Mouse (Mus musculus) forebrain, postnatal 0 days (tissue): Measurements from ENCODE around the gene Ppfia2. TPM values are rescaled to one million over a fixed set of nuclear protein-coding genes. Genes with fewer than 3 reads are reported as not detected.
A peak's percentile ranks its signal among the peaks of the same experiment; 100 is the strongest.

Experiments used
- ATAC-seq: fragments of 200-750 bp; cut with Nextera tagmentation; 2 replicates; pipeline ENCODE4 v1.8.0; 2017; ENCODE audit warnings: mild to moderate bottlenecking, moderate library complexity
- DNase-seq: peaks from one replicate; pipeline ENCODE4 v3.0.0-alpha.2; 2015
- H3K27ac ChIP-seq: fragments of 300-500 bp; sonication (generic); 2 replicates; pipeline ENCODE4 v1.5.1; 2014; ENCODE audit warnings: low read depth, mild to moderate bottlenecking, antibody characterized with exemption, low read length, moderate library complexity, mixed read lengths
- H3K27me3 ChIP-seq: fragments of 300-500 bp; sonication (generic); 2 replicates; pipeline ENCODE4 v1.6.1; 2014; ENCODE audit warnings: mild to moderate bottlenecking, low read length, mixed read lengths; ENCODE audit not compliant: insufficient read depth
- H3K36me3 ChIP-seq: fragments of 300-500 bp; sonication (generic); 2 replicates; pipeline ENCODE4 v1.6.1; 2014; ENCODE audit warnings: mild to moderate bottlenecking, moderate library complexity; ENCODE audit not compliant: insufficient read depth
- H3K4me1 ChIP-seq: fragments of 300-500 bp; sonication (generic); 2 replicates; pipeline ENCODE4 v1.6.1; 2014; ENCODE audit warnings: antibody characterized with exemption; ENCODE audit not compliant: insufficient read depth
- H3K4me2 ChIP-seq: fragments of 300-500 bp; sonication (generic); 2 replicates; pipeline ENCODE4 v1.6.1; 2014; ENCODE audit warnings: low read depth, mild to moderate bottlenecking, moderate library complexity
- H3K4me3 ChIP-seq: fragments of 300-500 bp; sonication (generic); 2 replicates; pipeline ENCODE4 v1.5.1; 2014; ENCODE audit warnings: low read depth, low read length, mixed read lengths
- H3K9ac ChIP-seq: fragments of 300-500 bp; sonication (generic); 2 replicates; pipeline ENCODE4 v1.6.1; 2014; ENCODE audit warnings: mild to moderate bottlenecking
- H3K9me3 ChIP-seq: fragments of 300-500 bp; sonication (generic); 2 replicates; pipeline ENCODE4 v1.6.1; 2016; ENCODE audit warnings: low read length
- CTCF ChIP-seq: sonication (generic); IDR thresholded peaks from 2 replicates; pipeline ENCODE4 v1.5.1; 2016; ENCODE audit warnings: antibody characterized with exemption, control low read depth, low read depth
- WGBS: fragments of 180-500 bp; shearing (Covaris S2); extraction: QIAGEN DNeasy Blood & Tissue Kit; methylation state at CpG from one replicate; pipeline ENCODE4 v1.1.7; 2014; 5-methylcytosine and 5-hydroxymethylcytosine counted together
- polyA plus RNA-seq: library from polyadenylated mRNA; unstranded; fragments of >200 nt; fragmentation: Nextera tagmentation; extraction: Ambion mirVana; gene quantifications from 2 replicates; pipeline ENCODE4 v1.2.1, GENCODE M21; 2015
- total RNA-seq: library from RNA; depleted of rRNA; stranded (reverse); fragments of >200 nt; gene quantifications from 2 replicates; pipeline ENCODE4 v1.2.3, GENCODE M21; 2014

Ppfia2 gene
- total and polyA plus RNA-seq, 2 experiments from 2014 or later: 29.5 to 72.7 TPM

DNA sequence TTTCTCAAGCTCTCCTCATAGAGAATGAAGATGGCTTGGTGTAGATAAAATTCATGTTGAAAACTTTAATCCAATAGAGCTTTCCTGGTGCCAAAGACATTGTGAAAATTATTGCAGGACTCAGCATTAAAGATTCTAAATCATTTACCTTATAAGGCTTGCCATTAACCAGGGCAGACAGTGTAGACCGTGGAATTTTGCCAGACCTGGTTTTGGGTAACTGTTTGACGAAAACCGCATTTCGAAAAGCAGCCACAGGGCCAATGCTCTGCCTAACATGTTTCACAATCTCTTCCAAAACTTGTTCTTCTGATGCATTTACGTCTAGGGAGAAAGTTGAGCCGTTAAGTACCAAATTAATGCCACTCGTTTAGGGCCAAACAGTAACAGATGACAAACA, 466.9 kb downstream of the Ppfia2 start:
- Histone ChIP-seq H3K4me2 (no peak overlapping the region), H3K9ac (no peak overlapping the region), H3K9me3 (no peaks in the 10 kb centered on the region), H3K4me1 (no peaks in the 10 kb centered on the region), H3K27me3 (no peaks in the 10 kb centered on the region), H3K27ac (no peak overlapping the region), H3K36me3 (no peaks in the 10 kb centered on the region), H3K4me3 (no peak overlapping the region)
- TF ChIP-seq CTCF: no peak
- ATAC-seq (no peak), DNase-seq (no peak)
- 82% methylated on average over 7 of the region's 7 CpGs for WGBS

- Histone ChIP-seq H3K36me3 (no peaks in the 10 kb centered on the region), H3K4me3 (no peak overlapping the region), H3K4me2 (no peak overlapping the region), H3K9me3 (no peaks in the 10 kb centered on the region), H3K27ac (no peak overlapping the region), H3K27me3 (no peaks in the 10 kb centered on the region), H3K4me1 (no peaks in the 10 kb centered on the region), H3K9ac (no peak overlapping the region)
- WGBS: 89% methylated on average over 3 of the region's 3 CpGs
- no peak for TF ChIP-seq CTCF
- DNase-seq: no peak
- no peak for ATAC-seq
These were observed 468.7 kb downstream of the Ppfia2 start for GRCm38 (mm10) chr10:106938851-106939250.

DNA sequence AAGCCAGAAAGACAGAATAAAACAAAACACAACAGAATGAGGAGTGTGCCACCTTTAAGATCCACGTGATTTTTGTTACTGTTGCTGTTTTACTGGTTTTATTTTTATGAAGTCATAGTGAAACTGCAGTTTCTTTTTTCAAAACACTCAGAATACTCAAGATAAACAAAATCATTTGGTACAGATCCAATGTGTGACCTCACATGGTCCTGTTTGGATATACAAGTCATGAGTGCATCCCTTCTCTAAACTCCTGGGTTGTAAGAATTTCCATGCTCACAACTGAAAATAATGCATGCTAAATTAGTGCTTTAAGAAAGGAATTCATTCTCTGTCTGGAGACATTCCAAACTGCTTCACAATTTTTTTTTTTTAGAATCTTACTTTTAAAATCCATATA, 469.3 kb downstream of the Ppfia2 start:
- H3K36me3 ChIP-seq: no peaks in the 10 kb centered on the region
- H3K4me2 ChIP-seq: no peak overlapping the region
- H3K9me3 ChIP-seq: no peaks in the 10 kb centered on the region
- H3K27ac ChIP-seq: no peak overlapping the region
- TF ChIP-seq CTCF: no peak
- H3K4me3 ChIP-seq: no peak overlapping the region
- 76% methylated on average over 1 of the region's 1 CpGs for WGBS
- no peak for ATAC-seq
- no peaks in the 10 kb centered on the region for H3K27me3 ChIP-seq
- no peak for DNase-seq
- no peak overlapping the region for H3K9ac ChIP-seq
- H3K4me1 ChIP-seq: no peaks in the 10 kb centered on the region

DNA sequence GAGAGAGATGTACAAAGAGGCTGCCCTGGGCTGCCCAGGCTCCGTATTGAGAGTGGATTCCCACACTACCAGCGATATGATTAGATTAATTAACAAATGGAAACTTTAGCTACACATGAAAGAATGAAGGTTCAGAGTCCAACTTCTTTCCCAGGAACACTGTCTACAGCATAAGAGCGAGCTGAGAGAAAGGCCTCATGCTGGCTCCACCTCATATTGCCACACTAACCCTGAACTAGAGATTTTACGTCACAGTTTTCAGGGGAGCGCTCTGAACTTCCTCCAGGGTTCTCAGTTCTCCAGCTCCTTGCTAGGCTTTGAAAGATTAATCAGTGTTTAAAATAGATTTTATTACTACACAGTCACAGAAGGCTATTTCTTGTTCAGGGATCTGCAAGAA, 471.2 kb downstream of the Ppfia2 start:
- no peaks in the 10 kb centered on the region for H3K4me1 ChIP-seq
- no peaks in the 10 kb centered on the region for H3K9me3 ChIP-seq
- TF ChIP-seq CTCF: no peak
- DNase-seq (no peak), ATAC-seq (no peak)
- no peak overlapping the region for H3K27ac ChIP-seq
- no peak overlapping the region for H3K4me3 ChIP-seq
- no peak overlapping the region for H3K9ac ChIP-seq
- H3K36me3 ChIP-seq: no peaks in the 10 kb centered on the region
- WGBS: 73% methylated on average over 5 of the region's 5 CpGs
- no peaks in the 10 kb centered on the region for H3K27me3 ChIP-seq
- no peak overlapping the region for H3K4me2 ChIP-seq

GRCm38 (mm10) chr10:106959026-106959425, 488.9 kb downstream of the Ppfia2 start:
- Histone ChIP-seq H3K9me3 (no peaks in the 10 kb centered on the region), H3K9ac (no peak overlapping the region), H3K4me1 (no peaks in the 10 kb centered on the region), H3K4me2 (no peak overlapping the region), H3K36me3 (no peaks in the 10 kb centered on the region), H3K27me3 (no peaks in the 10 kb centered on the region), H3K27ac (no peak overlapping the region), H3K4me3 (no peak overlapping the region)
- WGBS: 85% methylated on average over 3 of the region's 3 CpGs
- ATAC-seq (no peak), DNase-seq (no peak)
- no peak for TF ChIP-seq CTCF

- ATAC-seq: no peak
- Histone ChIP-seq H3K27ac (no peak overlapping the region), H3K4me2 (no peak overlapping the region)
These were observed 505.3 kb downstream of the Ppfia2 start for GRCm38 (mm10) chr10:106975193-106976141.

More at GRCm38 (mm10) chr10:106975193-106976141, 505.3 kb downstream of the Ppfia2 start:
- no peaks in the 10 kb centered on the region for H3K36me3 ChIP-seq
- H3K4me1 ChIP-seq: no peaks in the 10 kb centered on the region
- no peaks in the 10 kb centered on the region for H3K27me3 ChIP-seq
- TF ChIP-seq CTCF: no peak
- H3K4me3 ChIP-seq: no peak overlapping the region
- H3K9me3 ChIP-seq: no peaks in the 10 kb centered on the region
- no peak overlapping the region for H3K9ac ChIP-seq
- peak; percentile 6 for DNase-seq
- WGBS: 31% methylated on average over 13 of the region's 13 CpGs
